Mouse (Mus musculus): ENCODE measurements around the gene Aldh3b3. TPM values are rescaled to one million over a fixed set of nuclear protein-coding genes. Genes with fewer than 3 reads are reported as not detected.

Aldh3b3 gene
- total and polyA plus RNA-seq, 2 experiments from 2014 or later = 0.29 TPM; not detected in 1

DNA sequence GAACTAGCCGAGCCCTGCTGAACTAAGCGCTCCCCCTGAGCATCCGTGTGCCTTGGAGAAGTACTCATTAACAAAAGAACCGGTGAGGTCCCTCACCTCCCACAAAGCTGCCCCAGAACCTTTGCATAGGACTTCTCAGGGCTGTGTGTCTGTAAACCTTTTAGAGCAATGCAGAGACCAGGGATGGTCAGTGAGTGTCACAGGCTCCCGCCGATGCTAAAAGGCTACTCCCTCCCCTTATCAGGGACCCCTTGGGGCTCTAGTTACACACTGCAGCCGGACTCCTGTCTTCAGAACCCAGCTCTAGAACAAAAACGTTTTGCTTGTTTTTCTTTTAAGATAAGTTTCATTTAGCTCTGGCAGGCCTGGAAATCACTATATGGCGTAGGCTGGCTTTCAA, 54.6 kb downstream of the Aldh3b3 start:
- ATAC-seq (ENCODE audit: insufficient read depth, low read depth) (0 out of 2 replicates have a peak, but pooled peaks have one; percentile 2), DNase-seq (ENCODE audit: low spot score) (no peak)
- peak overlapping the region; percentile 79; the same call in 1 of the 2 replicates for H3K4me3 ChIP-seq (ENCODE audit: low read depth, low read length)
- no peak for TF ChIP-seq EP300 (IDR thresholded peaks at IDR 0.05; ENCODE audit: low read depth)
- TF ChIP-seq CTCF (IDR thresholded peaks at IDR 0.05; ENCODE audit: low read depth) = no peak
- H3K27ac ChIP-seq (ENCODE audit: low read depth) = peak overlapping the region; percentile 49
- H3K27me3 ChIP-seq (ENCODE audit: control insufficient read depth, insufficient read depth, low read length) = no peaks in the 10 kb centered on the region
- peaks cover 31% of the 10 kb centered on the region for H3K36me3 ChIP-seq (replicated peaks; ENCODE audit: control insufficient read depth, insufficient read depth, low read length)
- H3K4me2 ChIP-seq (ENCODE audit: low read depth, low read length) = peak overlapping the region; percentile 50
- 13% methylated on average over 9 of the region's 9 CpGs for WGBS
- 0 out of 2 replicates have a peak overlapping the region, but pooled peaks have one; percentile 38 for H3K9ac ChIP-seq (replicated peaks; ENCODE audit: low read depth, low read length)
- peaks cover 4% of the 10 kb centered on the region for H3K4me1 ChIP-seq (ENCODE audit: control insufficient read depth, insufficient read depth)
- H3K9me3 ChIP-seq (replicated peaks; ENCODE audit: control insufficient read depth, low read length) = no peaks in the 10 kb centered on the region

DNA sequence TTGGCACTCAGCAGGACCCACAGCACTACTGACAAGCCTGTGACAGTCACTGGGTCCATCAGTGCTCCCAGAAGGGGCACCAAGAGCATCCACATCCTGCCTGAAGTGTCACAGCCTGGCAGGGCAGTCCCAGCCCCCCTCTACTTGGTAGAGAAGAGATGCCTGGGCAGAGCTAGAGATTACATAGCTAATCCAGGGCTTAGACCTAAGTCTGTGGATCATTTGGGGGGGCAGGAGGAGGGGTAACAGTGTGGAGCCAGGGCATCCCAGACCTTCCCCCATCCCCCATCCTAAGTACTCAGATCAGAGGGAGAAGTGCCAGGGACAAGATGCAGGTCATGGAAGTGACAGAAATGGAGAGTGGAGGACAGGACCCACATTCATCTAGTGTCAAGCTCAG, 56.4 kb downstream of the Aldh3b3 start:
- no peaks in the 10 kb centered on the region for H3K9me3 ChIP-seq (replicated peaks; ENCODE audit: control insufficient read depth, low read length)
- no peaks in the 10 kb centered on the region for H3K27me3 ChIP-seq (ENCODE audit: control insufficient read depth, insufficient read depth, low read length)
- H3K4me1 ChIP-seq (ENCODE audit: control insufficient read depth, insufficient read depth) = peaks cover 4% of the 10 kb centered on the region
- ATAC-seq (ENCODE audit: insufficient read depth, low read depth) (no peak), DNase-seq (ENCODE audit: low spot score) (no peak)
- no peak overlapping the region for H3K4me3 ChIP-seq (ENCODE audit: low read depth, low read length)
- H3K27ac ChIP-seq (ENCODE audit: low read depth) = no peak overlapping the region
- H3K36me3 ChIP-seq (replicated peaks; ENCODE audit: control insufficient read depth, insufficient read depth, low read length) = peaks cover 14% of the 10 kb centered on the region
- TF ChIP-seq CTCF (IDR thresholded peaks at IDR 0.05; ENCODE audit: low read depth) (no peak), EP300 (IDR thresholded peaks at IDR 0.05; ENCODE audit: low read depth) (no peak)
- H3K4me2 ChIP-seq (ENCODE audit: low read depth, low read length) = no peak overlapping the region
- H3K9ac ChIP-seq (replicated peaks; ENCODE audit: low read depth, low read length) = no peak overlapping the region

DNA sequence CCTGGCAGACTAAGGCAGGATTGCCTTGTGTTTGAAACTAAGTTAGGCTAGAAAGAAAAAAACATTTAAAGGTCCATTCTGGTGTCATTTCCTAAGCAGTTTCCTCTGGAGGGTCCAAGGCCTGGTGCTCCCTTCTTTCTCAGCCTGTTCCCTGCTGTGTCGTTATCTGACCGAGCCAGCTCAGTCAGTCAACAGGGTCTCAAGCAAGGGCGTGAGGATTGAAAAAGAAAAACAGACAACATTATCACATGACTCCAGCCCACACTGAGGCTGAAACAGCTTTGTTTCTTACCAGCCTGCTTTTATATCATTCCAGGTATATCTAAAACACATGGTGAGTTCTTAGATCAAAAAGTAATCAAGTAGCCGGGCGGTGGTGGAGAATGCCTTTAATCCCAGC, 57.2 kb downstream of the Aldh3b3 start:
- ATAC-seq (ENCODE audit: insufficient read depth, low read depth) (no peak), DNase-seq (ENCODE audit: low spot score) (no peak)
- Histone ChIP-seq H3K9ac (replicated peaks; ENCODE audit: low read depth, low read length) (no peak overlapping the region), H3K4me2 (ENCODE audit: low read depth, low read length) (no peak overlapping the region), H3K27me3 (ENCODE audit: control insufficient read depth, insufficient read depth, low read length) (no peaks in the 10 kb centered on the region), H3K4me3 (ENCODE audit: low read depth, low read length) (no peak overlapping the region), H3K9me3 (replicated peaks; ENCODE audit: control insufficient read depth, low read length) (no peaks in the 10 kb centered on the region), H3K36me3 (replicated peaks; ENCODE audit: control insufficient read depth, insufficient read depth, low read length) (peaks cover 6% of the 10 kb centered on the region), H3K4me1 (ENCODE audit: control insufficient read depth, insufficient read depth) (peaks cover 4% of the 10 kb centered on the region), H3K27ac (ENCODE audit: low read depth) (no peak overlapping the region)
- TF ChIP-seq EP300 (IDR thresholded peaks at IDR 0.05; ENCODE audit: low read depth) (no peak), CTCF (IDR thresholded peaks at IDR 0.05; ENCODE audit: low read depth) (no peak)
- 52% methylated on average over 5 of the region's 5 CpGs for WGBS

DNA sequence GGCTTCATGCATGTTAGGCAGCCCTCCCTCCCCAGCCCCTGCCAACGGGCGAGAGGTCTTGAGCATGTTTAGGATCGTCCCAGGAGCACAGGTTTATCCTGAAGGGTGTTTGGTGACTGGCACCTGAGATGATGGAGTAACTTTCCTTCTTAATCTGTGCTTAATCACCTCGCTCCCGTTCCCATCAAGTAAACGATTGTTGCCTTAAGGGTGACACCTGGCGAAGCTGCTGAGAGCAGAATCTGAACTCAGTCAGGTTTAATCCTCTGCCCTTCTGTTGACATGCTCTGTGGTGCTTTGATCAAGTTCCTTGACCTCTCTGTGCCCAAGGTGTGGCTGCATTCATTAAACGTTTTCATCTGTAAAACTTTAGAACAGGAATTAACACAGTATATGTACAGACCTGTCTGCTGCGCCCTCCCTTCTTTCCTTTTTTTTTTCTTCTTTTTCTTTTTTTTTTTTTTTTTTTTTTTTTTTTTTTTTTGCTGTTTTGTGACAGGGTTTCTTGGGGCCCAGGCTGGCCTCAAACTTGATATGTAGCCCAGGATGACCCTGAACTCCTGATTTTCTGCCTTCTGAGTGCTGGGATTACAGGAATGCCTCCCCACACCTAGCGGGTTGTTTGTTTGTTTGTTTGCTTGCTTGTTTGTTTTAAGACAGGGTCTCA, 59.6 kb downstream of the Aldh3b3 start:
- H3K4me1 ChIP-seq (ENCODE audit: control insufficient read depth, insufficient read depth) = no peaks in the 10 kb centered on the region
- H3K27me3 ChIP-seq (ENCODE audit: control insufficient read depth, insufficient read depth, low read length) = no peaks in the 10 kb centered on the region
- H3K9ac ChIP-seq (replicated peaks; ENCODE audit: low read depth, low read length) = no peak overlapping the region
- H3K4me2 ChIP-seq (ENCODE audit: low read depth, low read length) = no peak overlapping the region
- no peaks in the 10 kb centered on the region for H3K9me3 ChIP-seq (replicated peaks; ENCODE audit: control insufficient read depth, low read length)
- H3K4me3 ChIP-seq (ENCODE audit: low read depth, low read length) = no peak overlapping the region
- WGBS = 68% methylated on average over 10 of the region's 10 CpGs
- TF ChIP-seq EP300 (IDR thresholded peaks at IDR 0.05; ENCODE audit: low read depth) (no peak), CTCF (IDR thresholded peaks at IDR 0.05; ENCODE audit: low read depth) (no peak)
- no peak for ATAC-seq (ENCODE audit: insufficient read depth, low read depth)
- no peaks in the 10 kb centered on the region for H3K36me3 ChIP-seq (replicated peaks; ENCODE audit: control insufficient read depth, insufficient read depth, low read length)
- DNase-seq (ENCODE audit: low spot score) = no peak
- H3K27ac ChIP-seq (ENCODE audit: low read depth) = no peak overlapping the region

DNA sequence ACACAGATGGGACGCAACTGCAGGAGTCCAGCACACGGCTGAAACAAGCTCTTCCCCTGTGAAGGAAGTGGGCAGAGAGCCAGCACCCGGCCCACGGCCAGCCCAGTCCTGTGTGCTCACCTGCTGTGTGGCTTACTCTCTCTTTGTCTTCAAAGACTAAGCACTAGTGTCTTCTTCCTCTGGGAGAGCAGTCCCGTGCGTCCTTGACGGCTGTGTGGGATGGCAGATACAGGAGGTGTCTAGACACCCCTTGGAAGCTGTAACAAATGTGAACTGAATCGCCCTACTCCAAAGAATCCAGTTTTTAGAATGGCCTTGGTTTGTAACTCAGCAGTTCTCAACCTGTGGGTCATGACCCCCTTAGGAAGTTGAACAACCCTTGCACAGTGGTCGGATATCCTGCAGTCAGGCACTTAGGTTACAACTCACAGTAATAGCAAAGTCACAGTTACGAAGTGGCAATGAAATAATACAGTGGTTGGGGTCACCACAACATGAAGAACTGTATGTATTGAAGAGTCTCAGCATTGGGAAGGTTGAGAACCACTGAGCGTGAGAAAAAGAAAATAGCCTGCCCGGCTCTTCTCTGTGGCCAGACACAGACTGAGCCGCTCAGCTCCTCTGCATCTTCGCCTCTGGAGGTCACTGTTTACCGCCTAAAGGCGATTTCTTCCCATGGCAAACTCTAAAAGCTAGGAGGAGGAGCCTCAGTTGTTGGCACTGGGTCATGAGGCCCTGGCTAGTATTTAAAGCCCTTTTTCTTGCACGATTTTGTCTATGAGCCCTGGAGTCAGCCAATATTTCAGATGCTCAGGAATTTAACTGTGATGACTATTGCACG, 60.5 kb downstream of the Aldh3b3 start:
- WGBS = 22% methylated on average over 18 of the region's 18 CpGs
- Histone ChIP-seq H3K27ac (ENCODE audit: low read depth) (no peak overlapping the region), H3K27me3 (ENCODE audit: control insufficient read depth, insufficient read depth, low read length) (no peaks in the 10 kb centered on the region), H3K4me1 (ENCODE audit: control insufficient read depth, insufficient read depth) (no peaks in the 10 kb centered on the region), H3K36me3 (replicated peaks; ENCODE audit: control insufficient read depth, insufficient read depth, low read length) (no peaks in the 10 kb centered on the region), H3K9ac (replicated peaks; ENCODE audit: low read depth, low read length) (no peak overlapping the region), H3K9me3 (replicated peaks; ENCODE audit: control insufficient read depth, low read length) (no peaks in the 10 kb centered on the region), H3K4me3 (ENCODE audit: low read depth, low read length) (no peak overlapping the region), H3K4me2 (ENCODE audit: low read depth, low read length) (no peak overlapping the region)
- TF ChIP-seq EP300 (IDR thresholded peaks at IDR 0.05; ENCODE audit: low read depth) = no peak
- TF ChIP-seq CTCF (IDR thresholded peaks at IDR 0.05; ENCODE audit: low read depth) = peak; percentile 89
- ATAC-seq (ENCODE audit: insufficient read depth, low read depth) = peak; percentile 93
- peak; percentile 92 for DNase-seq (ENCODE audit: low spot score)

Other genes with a start within 250 kb of the Aldh3b3 start
- 25.6 and 27.9 TPM in 2 replicates for gene Kmt5b, start 191.2 kb upstream of the Aldh3b3 start, total RNA-seq (2014; rRNA removed; ENCODE audit: low replicate concordance)
- 15.5 and 16.2 TPM in 2 replicates for gene Kmt5b, start 191.2 kb upstream of the Aldh3b3 start, polyA plus RNA-seq (2015; fragmentation: Nextera tagmentation; extraction: Ambion mirVana)
- gene Chka, start 106.9 kb upstream of the Aldh3b3 start, total RNA-seq (2014; rRNA removed; ENCODE audit: low replicate concordance) = 36.3 and 37.6 TPM in 2 replicates
- 13.3 and 13.6 TPM in 2 replicates for gene Chka, start 106.9 kb upstream of the Aldh3b3 start, polyA plus RNA-seq (2015; fragmentation: Nextera tagmentation; extraction: Ambion mirVana)
- 32.1 and 44.9 TPM in 2 replicates for gene Tcirg1, start 51.5 kb upstream of the Aldh3b3 start, total RNA-seq (2014; rRNA removed; ENCODE audit: low replicate concordance)
- 12.8 and 14.1 TPM in 2 replicates for gene Tcirg1, start 51.5 kb upstream of the Aldh3b3 start, polyA plus RNA-seq (2015; fragmentation: Nextera tagmentation; extraction: Ambion mirVana)
- gene Ndufs8, start 45.9 kb upstream of the Aldh3b3 start, total RNA-seq (2014; rRNA removed; ENCODE audit: low replicate concordance) = 506 and 520 TPM in 2 replicates
- gene Ndufs8, start 45.9 kb upstream of the Aldh3b3 start, polyA plus RNA-seq (2015; fragmentation: Nextera tagmentation; extraction: Ambion mirVana) = 681 and 696 TPM in 2 replicates
- gene Aldh3b1, start 28.8 kb upstream of the Aldh3b3 start, total RNA-seq (2014; rRNA removed; ENCODE audit: low replicate concordance) = 1.9 and 2.1 TPM in 2 replicates
- 3.1 and 3.2 TPM in 2 replicates for gene Aldh3b1, start 28.8 kb upstream of the Aldh3b3 start, polyA plus RNA-seq (2015; fragmentation: Nextera tagmentation; extraction: Ambion mirVana)
- 11.9 and 29.6 TPM in 2 replicates for gene Unc93b1, start 23.5 kb upstream of the Aldh3b3 start, total RNA-seq (2014; rRNA removed; ENCODE audit: low replicate concordance)
- gene Unc93b1, start 23.5 kb upstream of the Aldh3b3 start, polyA plus RNA-seq (2015; fragmentation: Nextera tagmentation; extraction: Ambion mirVana) = 15.5 and 18.1 TPM in 2 replicates
- 3.9 TPM in 1 of 2 replicates, not detected in the other for gene Aldh3b2, start 13.7 kb downstream of the Aldh3b3 start, total RNA-seq (2014; rRNA removed; ENCODE audit: low replicate concordance)
- gene Aldh3b2, start 13.7 kb downstream of the Aldh3b3 start, polyA plus RNA-seq (2015; fragmentation: Nextera tagmentation; extraction: Ambion mirVana) = 0.18 TPM in 2 replicates
- gene Acy3, start 27.9 kb downstream of the Aldh3b3 start, total RNA-seq (2014; rRNA removed; ENCODE audit: low replicate concordance) = 32.3 and 74.8 TPM in 2 replicates
- gene Acy3, start 27.9 kb downstream of the Aldh3b3 start, polyA plus RNA-seq (2015; fragmentation: Nextera tagmentation; extraction: Ambion mirVana) = 21.5 and 22.6 TPM in 2 replicates
- not detected in 2 replicates for gene Tbx10, start 34.1 kb downstream of the Aldh3b3 start, total RNA-seq (2014; rRNA removed; ENCODE audit: low replicate concordance)
- gene Tbx10, start 34.1 kb downstream of the Aldh3b3 start, polyA plus RNA-seq (2015; fragmentation: Nextera tagmentation; extraction: Ambion mirVana) = not detected in 2 replicates
- 110 and 175 TPM in 2 replicates for gene Nudt8, start 41.9 kb downstream of the Aldh3b3 start, total RNA-seq (2014; rRNA removed; ENCODE audit: low replicate concordance)
- gene Nudt8, start 41.9 kb downstream of the Aldh3b3 start, polyA plus RNA-seq (2015; fragmentation: Nextera tagmentation; extraction: Ambion mirVana) = 131 and 138 TPM in 2 replicates
- 4.0 and 7.0 TPM in 2 replicates for gene Gm49405, start 42.0 kb downstream of the Aldh3b3 start, total RNA-seq (2014; rRNA removed; ENCODE audit: low replicate concordance)
- gene Gm49405, start 42.0 kb downstream of the Aldh3b3 start, polyA plus RNA-seq (2015; fragmentation: Nextera tagmentation; extraction: Ambion mirVana) = 3.6 and 4.0 TPM in 2 replicates
- gene Doc2g, start 44.7 kb downstream of the Aldh3b3 start, total RNA-seq (2014; rRNA removed; ENCODE audit: low replicate concordance) = 158 and 202 TPM in 2 replicates
- gene Doc2g, start 44.7 kb downstream of the Aldh3b3 start, polyA plus RNA-seq (2015; fragmentation: Nextera tagmentation; extraction: Ambion mirVana) = 114 and 116 TPM in 2 replicates
- gene Ndufv1, start 54.2 kb downstream of the Aldh3b3 start, total RNA-seq (2014; rRNA removed; ENCODE audit: low replicate concordance) = 910 and 941 TPM in 2 replicates
- gene Ndufv1, start 54.2 kb downstream of the Aldh3b3 start, polyA plus RNA-seq (2015; fragmentation: Nextera tagmentation; extraction: Ambion mirVana) = 1,083 and 1,090 TPM in 2 replicates
- 266 and 311 TPM in 2 replicates for gene Gstp1, start 79.3 kb downstream of the Aldh3b3 start, total RNA-seq (2014; rRNA removed; ENCODE audit: low replicate concordance)
- gene Gstp1, start 79.3 kb downstream of the Aldh3b3 start, polyA plus RNA-seq (2015; fragmentation: Nextera tagmentation; extraction: Ambion mirVana) = 440 and 449 TPM in 2 replicates
- gene Gstp2, start 87.4 kb downstream of the Aldh3b3 start, total RNA-seq (2014; rRNA removed; ENCODE audit: low replicate concordance) = 4.5 and 9.7 TPM in 2 replicates
- 17.0 and 22.7 TPM in 2 replicates for gene Gstp2, start 87.4 kb downstream of the Aldh3b3 start, polyA plus RNA-seq (2015; fragmentation: Nextera tagmentation; extraction: Ambion mirVana)
- not detected in 2 replicates for gene Gstp3, start 100.9 kb downstream of the Aldh3b3 start, total RNA-seq (2014; rRNA removed; ENCODE audit: low replicate concordance)
- gene Gstp3, start 100.9 kb downstream of the Aldh3b3 start, polyA plus RNA-seq (2015; fragmentation: Nextera tagmentation; extraction: Ambion mirVana) = not detected in 2 replicates
- not detected in 2 replicates for gene Cabp2, start 122.9 kb downstream of the Aldh3b3 start, total RNA-seq (2014; rRNA removed; ENCODE audit: low replicate concordance)
- gene Cabp2, start 122.9 kb downstream of the Aldh3b3 start, polyA plus RNA-seq (2015; fragmentation: Nextera tagmentation; extraction: Ambion mirVana) = not detected in 2 replicates
- 63.2 and 67.3 TPM in 2 replicates for gene Cdk2ap2, start 138.5 kb downstream of the Aldh3b3 start, total RNA-seq (2014; rRNA removed; ENCODE audit: low replicate concordance)
- 46.8 and 59.6 TPM in 2 replicates for gene Cdk2ap2, start 138.5 kb downstream of the Aldh3b3 start, polyA plus RNA-seq (2015; fragmentation: Nextera tagmentation; extraction: Ambion mirVana)
- gene Pitpnm1, start 141.4 kb downstream of the Aldh3b3 start, total RNA-seq (2014; rRNA removed; ENCODE audit: low replicate concordance) = 26.2 and 47.3 TPM in 2 replicates
- gene Pitpnm1, start 141.4 kb downstream of the Aldh3b3 start, polyA plus RNA-seq (2015; fragmentation: Nextera tagmentation; extraction: Ambion mirVana) = 17.9 and 21.9 TPM in 2 replicates
- gene Aip, start 167.2 kb downstream of the Aldh3b3 start, total RNA-seq (2014; rRNA removed; ENCODE audit: low replicate concordance) = 21.4 and 23.8 TPM in 2 replicates
- gene Aip, start 167.2 kb downstream of the Aldh3b3 start, polyA plus RNA-seq (2015; fragmentation: Nextera tagmentation; extraction: Ambion mirVana) = 61.7 and 66.2 TPM in 2 replicates
- not detected in 2 replicates for gene Gpr152, start 181.1 kb downstream of the Aldh3b3 start, total RNA-seq (2014; rRNA removed; ENCODE audit: low replicate concordance)
- 0.03 TPM in 2 replicates for gene Gpr152, start 181.1 kb downstream of the Aldh3b3 start, polyA plus RNA-seq (2015; fragmentation: Nextera tagmentation; extraction: Ambion mirVana)
- not detected in 2 replicates for gene Cabp4, start 185.4 kb downstream of the Aldh3b3 start, total RNA-seq (2014; rRNA removed; ENCODE audit: low replicate concordance)
- 0.07 and 0.11 TPM in 2 replicates for gene Cabp4, start 185.4 kb downstream of the Aldh3b3 start, polyA plus RNA-seq (2015; fragmentation: Nextera tagmentation; extraction: Ambion mirVana)
- 120 and 144 TPM in 2 replicates for gene Coro1b, start 190.0 kb downstream of the Aldh3b3 start, total RNA-seq (2014; rRNA removed; ENCODE audit: low replicate concordance)
- gene Coro1b, start 190.0 kb downstream of the Aldh3b3 start, polyA plus RNA-seq (2015; fragmentation: Nextera tagmentation; extraction: Ambion mirVana) = 97.2 and 102 TPM in 2 replicates
- 13.5 TPM in 1 of 2 replicates, not detected in the other for gene Ptprcap, start 195.0 kb downstream of the Aldh3b3 start, total RNA-seq (2014; rRNA removed; ENCODE audit: low replicate concordance)
- 0.46 and 1.1 TPM in 2 replicates for gene Ptprcap, start 195.0 kb downstream of the Aldh3b3 start, polyA plus RNA-seq (2015; fragmentation: Nextera tagmentation; extraction: Ambion mirVana)
- gene Rps6kb2, start 204.7 kb downstream of the Aldh3b3 start, total RNA-seq (2014; rRNA removed; ENCODE audit: low replicate concordance) = 34.2 and 62.0 TPM in 2 replicates
- 32.9 and 35.2 TPM in 2 replicates for gene Rps6kb2, start 204.7 kb downstream of the Aldh3b3 start, polyA plus RNA-seq (2015; fragmentation: Nextera tagmentation; extraction: Ambion mirVana)
- gene Carns1, start 216.8 kb downstream of the Aldh3b3 start, total RNA-seq (2014; rRNA removed; ENCODE audit: low replicate concordance) = 40.3 and 119 TPM in 2 replicates
- 20.6 and 23.8 TPM in 2 replicates for gene Carns1, start 216.8 kb downstream of the Aldh3b3 start, polyA plus RNA-seq (2015; fragmentation: Nextera tagmentation; extraction: Ambion mirVana)
- gene Tbc1d10c, start 232.6 kb downstream of the Aldh3b3 start, total RNA-seq (2014; rRNA removed; ENCODE audit: low replicate concordance) = 5.2 TPM in 1 of 2 replicates, not detected in the other
- gene Tbc1d10c, start 232.6 kb downstream of the Aldh3b3 start, polyA plus RNA-seq (2015; fragmentation: Nextera tagmentation; extraction: Ambion mirVana) = 2.7 and 4.4 TPM in 2 replicates
- 808 and 961 TPM in 2 replicates for gene Ppp1ca, start 233.4 kb downstream of the Aldh3b3 start, total RNA-seq (2014; rRNA removed; ENCODE audit: low replicate concordance)
- 738 and 763 TPM in 2 replicates for gene Ppp1ca, start 233.4 kb downstream of the Aldh3b3 start, polyA plus RNA-seq (2015; fragmentation: Nextera tagmentation; extraction: Ambion mirVana)
- gene Rad9a, start 243.0 kb downstream of the Aldh3b3 start, total RNA-seq (2014; rRNA removed; ENCODE audit: low replicate concordance) = 9.5 and 12.3 TPM in 2 replicates
- 9.5 and 9.7 TPM in 2 replicates for gene Rad9a, start 243.0 kb downstream of the Aldh3b3 start, polyA plus RNA-seq (2015; fragmentation: Nextera tagmentation; extraction: Ambion mirVana)

Measured in heart, postnatal 0 days (tissue).